17 mouse cellular contexts compared by ENCODE assay signal in the genomic region with DNA sequence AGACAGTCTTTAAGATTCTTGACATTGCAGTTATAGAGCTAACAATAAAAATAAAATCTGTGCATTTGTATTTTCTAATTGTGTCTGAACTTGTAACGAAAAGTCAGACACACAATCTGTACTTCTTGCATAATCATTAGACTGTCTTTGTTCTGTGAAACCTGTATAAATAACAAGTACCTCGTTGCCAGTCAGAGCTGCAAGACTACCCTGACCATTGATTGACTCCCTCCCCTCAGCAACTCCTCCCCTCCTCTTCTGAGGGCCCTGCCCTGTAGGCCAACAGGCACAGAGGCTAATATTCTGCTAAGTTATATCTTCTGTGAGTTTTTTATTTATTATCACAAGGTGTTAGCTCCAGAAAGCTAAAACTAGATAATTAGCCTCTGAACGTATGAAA.
"Had no signal": no experiment of that assay in that cellular context is flagged by ENCODE, and none has a peak within 500 bp of the region (broad histone marks: within the 10 kb centered on the region; RNA-seq: fewer than 3 reads in every experiment).

No protein-coding gene starts in this region.

- DNase-seq: kidney, adult 18-20 months; kidney, postnatal 10 days; kidney, postnatal 4 days; right cerebral cortex, adult 18-20 months; right cerebral cortex, postnatal 25 days; thymus, adult 2 months; thymus, postnatal 25 days had no signal

- H3K4me3 ChIP-seq: hindbrain, embryonic 13.5 days; layer of hippocampus, adult 2 months; limb, embryonic 12.5 days; megakaryocyte, embryonic 14.5 days; midbrain, embryonic 12.5 days; neural tube, embryonic 15.5 days had no signal

- H3K27me3 ChIP-seq: hindbrain, embryonic 13.5 days; limb, embryonic 12.5 days; megakaryocyte, embryonic 14.5 days; midbrain, embryonic 12.5 days; neural tube, embryonic 15.5 days had no signal

- H3K9ac ChIP-seq: hindbrain, embryonic 13.5 days; limb, embryonic 12.5 days; liver, embryonic 14.5 days; midbrain, embryonic 12.5 days; neural tube, embryonic 15.5 days had no signal

- H3K27ac ChIP-seq: hindbrain, embryonic 13.5 days; hindbrain, postnatal 0 days; layer of hippocampus, adult 2 months; limb, embryonic 12.5 days; liver, embryonic 14.5 days; macrophage; midbrain, embryonic 12.5 days; neural tube, embryonic 15.5 days had no signal

- H3K4me2 ChIP-seq: hindbrain, embryonic 13.5 days; limb, embryonic 12.5 days; midbrain, embryonic 12.5 days; neural tube, embryonic 15.5 days had no signal

- H3K9me3 ChIP-seq: hindbrain, embryonic 13.5 days; limb, embryonic 12.5 days; megakaryocyte, embryonic 14.5 days; midbrain, embryonic 12.5 days; neural tube, embryonic 15.5 days had no signal

- ATAC-seq: hindbrain, postnatal 0 days; midbrain, embryonic 16.5 days had no signal
